Mouse (Mus musculus) lung, postnatal 0 days (tissue): ENCODE measurements around the gene Olfr137.

Experiments used
- CTCF ChIP-seq: IDR thresholded peaks from 2 replicates; pipeline ENCODE4 v1.5.1; 2016; ENCODE audit warnings: antibody characterized with exemption, mild to moderate bottlenecking
- EP300 ChIP-seq: IDR thresholded peaks from 2 replicates; pipeline ENCODE4 v1.6.1; 2016; ENCODE audit warnings: antibody characterized with exemption, mild to moderate bottlenecking, control low read depth

DNA sequence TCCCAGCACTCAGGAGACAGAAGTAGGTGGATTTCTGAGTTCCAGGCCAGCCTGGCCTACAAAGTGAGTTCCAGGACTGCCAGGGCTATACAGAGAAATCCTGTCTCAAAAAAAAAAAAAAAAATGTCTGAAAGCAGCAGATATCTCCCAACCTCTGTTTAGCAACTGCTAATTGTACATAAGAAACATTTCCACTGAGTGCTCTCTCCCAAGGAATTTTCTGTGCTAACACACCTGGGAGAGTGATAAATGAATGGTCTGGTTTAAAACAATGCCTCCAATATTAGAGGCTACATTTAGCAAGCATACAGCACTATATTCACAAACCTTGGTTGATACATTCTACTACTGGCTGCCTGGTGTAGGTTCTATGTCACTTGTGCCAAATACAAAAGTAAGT lies 22.2 kb upstream of the Olfr137 start, which contains the start of gene Olfr136:
- TF ChIP-seq CTCF (no peak), EP300 (no peak)
